ENCODE assay signal across 8 mouse cellular contexts in genomic region chr17:6449166-6449565, GRCm38 (mm10).
DNase-seq lines count a peak whose midpoint lies in the region.

No protein-coding gene starts in this region.

- peak; percentile 39 for DNase-seq in brain, adult 2 months (ENCODE audit: low read depth, low spot score)
- DNase-seq in cerebellum, adult 11 months: peak; percentile 63
- peak; percentile 36 to 75 for DNase-seq in cerebellum, adult 18-20 months
- DNase-seq in cerebellum, adult 8-10 months: peak; percentile 65
- peak; percentile 83 for DNase-seq in cerebellum, adult 9-11 months
- DNase-seq in cerebellum, postnatal 14 days: peak; percentile 56 to 68
- DNase-seq in cerebellum, postnatal 36 days: peak; percentile 45 to 66
- peak; percentile 86 for DNase-seq in heart, adult 11 months

Comparison
In these comparisons a context has a peak if more than half of its experiments do, and no peak if none do; other contexts are left out.
1. Peak in every context shown above with its lines: DNase-seq.